Mouse (Mus musculus): ENCODE measurements around the gene Vash2.
"Not testable (repeated sequence)": the region's sequence is repeated elsewhere in the genome, so short reads cannot be mapped to it uniquely, and the experiment has no call there.

Gene Vash2

DNA sequence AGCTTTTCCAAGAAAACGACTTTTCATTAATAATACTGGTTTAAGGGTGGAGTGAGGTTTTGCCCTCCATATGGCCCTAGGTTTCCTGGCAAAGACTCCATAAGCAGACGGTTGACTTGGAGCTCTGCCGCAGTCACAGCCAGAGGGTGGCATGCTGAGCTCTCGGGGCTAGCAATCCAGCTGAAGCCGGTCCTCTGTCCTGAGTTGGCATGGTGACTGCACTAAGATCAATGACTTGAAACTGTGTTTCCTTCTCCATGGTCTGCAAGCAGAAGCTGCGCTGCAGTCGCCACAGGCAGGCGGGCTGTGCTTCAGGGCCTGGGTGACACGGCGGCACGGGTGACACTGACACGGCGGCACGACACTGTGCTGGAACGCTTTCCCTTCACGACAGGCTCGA lies 30.2 kb downstream of the Vash2 start:
- TF ChIP-seq GATA4 (IDR thresholded peaks at IDR 0.05; ENCODE audit: insufficient replicate concordance, low read length): no peak

DNA sequence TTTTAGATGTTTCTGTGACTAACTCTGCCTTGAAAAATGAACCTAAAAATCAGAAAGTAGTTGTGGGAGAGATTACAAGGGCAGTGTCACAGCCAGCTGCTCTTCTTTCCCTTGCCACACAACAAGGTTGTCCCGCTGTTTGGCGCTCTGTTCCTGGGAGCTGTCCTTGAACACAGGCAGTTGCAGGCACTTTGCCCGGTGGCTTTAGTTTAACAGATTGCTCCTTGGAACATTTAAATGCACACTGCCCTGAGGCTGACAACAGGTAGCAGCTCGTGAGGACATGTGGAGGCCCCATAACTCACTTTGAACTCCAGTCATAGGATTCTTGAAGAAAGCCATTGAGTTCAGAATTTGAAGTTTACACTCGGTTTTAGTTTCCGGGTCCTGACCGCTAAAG lies 30.7 kb downstream of the Vash2 start:
- no peak for TF ChIP-seq GATA4 (IDR thresholded peaks at IDR 0.05; ENCODE audit: insufficient replicate concordance, low read length)

DNA sequence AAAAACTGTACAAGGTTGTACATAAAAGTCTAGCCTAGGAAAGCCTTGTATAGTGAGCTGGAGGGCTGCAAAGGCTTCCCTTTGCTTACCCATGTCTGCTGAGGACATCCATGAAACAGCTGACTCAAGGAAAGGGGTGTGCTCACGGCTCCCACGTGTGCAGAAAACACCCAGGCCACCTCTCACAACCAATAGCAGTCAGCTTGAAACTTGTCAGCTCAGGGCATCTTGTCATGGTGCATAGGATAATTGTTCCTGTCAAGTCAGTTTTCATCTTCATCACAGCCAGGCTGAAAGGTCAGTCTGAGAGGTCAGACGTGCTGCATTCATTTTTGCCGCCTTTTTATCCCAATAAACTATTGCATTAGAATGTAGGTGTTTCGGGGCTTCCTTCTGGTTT lies 31.1 kb downstream of the Vash2 start:
- no peak for TF ChIP-seq GATA4 (IDR thresholded peaks at IDR 0.05; ENCODE audit: insufficient replicate concordance, low read length)

- no peak for TF ChIP-seq GATA4 (IDR thresholded peaks at IDR 0.05; ENCODE audit: insufficient replicate concordance, low read length)
These were observed 34.9 kb downstream of the Vash2 start for GRCm38 (mm10) chr1:190944109-190944760.

DNA sequence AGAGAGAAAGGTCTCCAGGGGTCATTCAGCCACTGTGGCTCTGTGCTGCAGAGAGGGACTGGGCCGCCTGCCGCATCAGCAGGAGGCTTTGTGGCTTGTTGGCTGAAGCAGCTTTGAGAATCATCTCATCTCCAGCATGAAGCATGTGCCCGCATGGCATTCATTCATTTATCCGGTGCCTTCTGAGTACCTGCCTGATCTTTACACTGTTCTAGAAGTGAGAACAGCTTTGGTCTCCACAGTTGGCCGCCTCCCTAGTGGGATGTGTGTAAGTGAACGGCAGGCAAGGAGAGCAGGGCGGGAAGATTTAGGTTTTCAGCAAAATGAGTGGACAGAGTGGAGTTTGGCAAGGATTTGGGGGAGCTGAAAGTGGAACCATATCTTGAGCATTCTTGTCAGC lies 39.3 kb downstream of the Vash2 start:
- no peak for TF ChIP-seq GATA4 (IDR thresholded peaks at IDR 0.05; ENCODE audit: insufficient replicate concordance, low read length)

GRCm38 (mm10) chr1:190930181-190930580 lies 48.9 kb downstream of the Vash2 start:
- TF ChIP-seq GATA4 (IDR thresholded peaks at IDR 0.05; ENCODE audit: insufficient replicate concordance, low read length): no peak

DNA sequence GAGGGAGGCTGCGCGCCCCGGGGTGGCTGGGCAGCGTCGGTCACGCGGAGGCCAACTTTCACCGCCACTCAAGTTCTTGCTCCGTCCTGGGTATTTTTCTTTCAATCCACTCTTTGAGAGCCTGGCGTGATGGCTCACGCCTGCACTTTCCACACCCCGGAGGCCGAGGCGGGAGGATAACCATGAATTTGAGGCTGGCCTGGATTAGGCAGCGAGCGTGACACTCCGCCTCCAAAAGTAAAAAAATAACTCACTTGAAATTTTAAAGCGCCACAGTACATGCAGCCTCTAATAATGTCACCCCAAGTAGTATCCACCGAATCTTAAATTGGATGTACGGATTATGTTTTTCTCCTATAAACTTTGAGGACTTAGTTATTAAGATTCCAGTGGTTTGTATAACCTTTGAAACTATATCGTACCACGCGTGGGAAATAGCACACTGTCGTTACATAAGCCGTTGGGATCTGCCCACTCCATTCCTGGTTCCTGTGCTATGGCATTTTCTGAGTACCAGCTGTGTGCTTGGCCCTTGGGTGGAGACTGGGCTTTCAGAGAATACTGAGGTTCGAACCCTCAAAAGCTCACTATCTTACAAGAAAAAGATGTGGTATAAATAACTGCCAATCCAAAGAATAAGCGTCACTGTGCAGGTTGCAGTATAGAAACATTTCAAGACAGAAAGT lies 49.9 kb downstream of the Vash2 start:
- TF ChIP-seq GATA4 (IDR thresholded peaks at IDR 0.05; ENCODE audit: insufficient replicate concordance, low read length): no peak

GRCm38 (mm10) chr1:190928370-190929009 lies 50.6 kb downstream of the Vash2 start:
- peak; percentile 35; the same call in 1 of the 2 replicates for TF ChIP-seq GATA4 (IDR thresholded peaks at IDR 0.05; ENCODE audit: insufficient replicate concordance, low read length)

DNA sequence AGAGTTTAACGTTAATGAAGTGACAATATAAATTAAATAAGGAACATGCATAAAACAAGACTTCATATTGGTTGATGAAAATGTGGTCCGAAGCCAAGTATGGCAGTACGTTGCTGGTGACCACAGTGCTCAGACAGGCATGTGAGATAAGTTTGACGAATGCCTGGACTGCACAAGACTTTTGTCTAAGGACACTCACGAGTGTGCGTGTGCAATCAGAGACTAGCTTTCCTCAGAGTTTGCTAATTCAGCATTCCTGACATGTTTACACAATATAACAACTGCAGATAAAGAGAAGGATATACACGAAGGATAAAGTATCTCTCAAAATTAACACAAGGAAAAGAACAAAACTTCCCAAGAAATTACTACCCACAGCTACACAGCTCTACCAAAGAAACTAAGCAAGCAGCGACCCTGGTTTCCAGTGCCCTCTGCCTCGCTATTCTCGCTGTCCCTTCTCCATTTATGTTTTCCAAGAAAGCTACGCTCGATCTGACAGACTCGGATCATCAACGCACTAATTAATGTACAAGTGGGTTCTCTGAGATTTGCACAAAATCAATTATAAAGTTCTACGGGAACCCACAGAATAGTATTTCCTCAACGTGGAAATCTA lies 51.2 kb downstream of the Vash2 start:
- no peak for TF ChIP-seq GATA4 (IDR thresholded peaks at IDR 0.05; ENCODE audit: insufficient replicate concordance, low read length)

GRCm38 (mm10) chr1:190927311-190927710 lies 51.8 kb downstream of the Vash2 start:
- TF ChIP-seq GATA4 (IDR thresholded peaks at IDR 0.05; ENCODE audit: insufficient replicate concordance, low read length): no peak

DNA sequence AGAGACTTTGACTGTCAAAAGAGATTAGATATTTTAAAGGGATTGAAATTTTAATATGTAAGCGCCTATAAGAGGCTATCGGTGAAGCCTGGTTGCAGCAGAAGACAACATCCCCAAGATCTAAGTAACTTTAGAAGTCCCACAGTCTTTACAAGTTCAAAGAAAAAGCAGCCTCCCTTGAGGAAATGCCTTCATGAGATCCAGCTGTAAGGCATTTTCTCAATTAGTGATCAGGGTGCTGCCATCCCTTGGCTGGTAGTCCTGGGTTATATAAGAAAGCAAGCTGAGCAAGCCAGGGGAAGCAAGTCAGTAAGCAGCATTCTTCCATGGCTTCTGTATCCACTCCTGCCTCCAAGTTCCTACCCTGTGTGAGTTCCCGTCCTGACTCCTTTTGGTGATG lies 54.3 kb downstream of the Vash2 start, which contains the start of gene Angel2:
Gene Angel2, plus strand, starts transcription at position 301 of the 400 bp plus-strand sequence.
- TF ChIP-seq GATA4 (IDR thresholded peaks at IDR 0.05; ENCODE audit: insufficient replicate concordance, low read length): not testable (repeated sequence)

DNA sequence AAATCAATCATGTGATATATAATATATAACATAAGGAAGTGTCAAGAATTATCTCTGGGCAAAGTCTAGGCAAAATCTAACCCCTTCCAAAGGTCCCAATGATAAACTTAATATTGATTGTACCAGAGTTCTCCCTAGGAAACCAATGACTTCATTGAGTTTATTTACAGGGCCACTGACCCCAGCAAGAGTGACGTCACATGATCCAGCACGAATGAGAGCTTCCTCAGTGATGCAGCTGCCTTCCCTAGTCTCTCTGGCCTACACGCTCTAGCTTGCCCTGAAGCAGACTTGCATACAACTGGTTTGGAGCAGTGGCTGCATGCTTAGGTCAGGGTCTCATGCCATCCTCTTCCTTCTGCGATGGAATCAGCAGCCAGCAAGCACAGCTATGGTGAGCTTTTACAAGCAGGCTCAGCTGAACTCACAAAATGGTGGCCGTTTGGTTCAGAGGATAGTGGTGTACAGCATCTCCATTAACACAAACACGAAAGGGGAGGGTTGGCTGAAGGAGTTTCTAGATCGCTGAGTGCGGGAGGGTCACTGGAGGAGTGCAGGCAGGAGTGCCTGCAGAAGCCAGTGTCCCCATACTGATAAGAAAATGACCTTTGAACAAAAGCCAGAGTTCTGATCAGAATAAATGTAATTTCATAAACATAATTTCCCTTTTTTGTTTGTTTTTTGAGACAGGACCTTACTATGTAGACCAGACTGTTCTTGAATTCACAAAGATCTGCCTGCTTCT lies 59.2 kb downstream of the Vash2 start:
- no peak for TF ChIP-seq GATA4 (IDR thresholded peaks at IDR 0.05; ENCODE audit: insufficient replicate concordance, low read length)

DNA sequence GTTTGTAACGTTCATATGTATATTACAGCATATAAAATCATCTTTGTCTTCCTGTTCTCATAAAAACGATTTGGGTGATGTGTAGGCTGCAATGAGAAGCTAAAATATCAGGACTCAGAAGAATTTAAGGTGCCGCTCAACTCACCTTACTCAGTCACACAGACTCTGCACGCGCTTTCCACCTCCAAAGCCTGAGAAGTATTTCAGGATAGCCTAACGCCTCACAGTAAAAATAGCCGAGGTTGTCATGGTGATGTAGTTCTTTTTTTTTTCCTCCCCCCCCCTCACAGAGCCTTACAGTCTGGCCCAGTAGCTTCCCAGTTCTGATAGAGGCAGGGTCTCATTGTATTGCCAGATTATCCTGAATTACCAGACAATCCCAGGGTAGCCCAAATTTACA lies 60.2 kb downstream of the Vash2 start:
- no peak for TF ChIP-seq GATA4 (IDR thresholded peaks at IDR 0.05; ENCODE audit: insufficient replicate concordance, low read length)

- no peak for TF ChIP-seq GATA4 (IDR thresholded peaks at IDR 0.05; ENCODE audit: insufficient replicate concordance, low read length)
These were observed 66.5 kb downstream of the Vash2 start for GRCm38 (mm10) chr1:190912623-190913022.
